Mouse (Mus musculus) embryonic fibroblast, embryonic 13.5 days (primary cell): ENCODE measurements around the gene Tmem202. TPM values are rescaled to one million over a fixed set of nuclear protein-coding genes. Genes with fewer than 3 reads are reported as not detected.

Source experiments
- H3K27ac ChIP-seq: 2 replicates; pipeline ENCODE4 v1.5.1; 2012; ENCODE audit warnings: low read length, control low read depth, inconsistent platforms; ENCODE audit not compliant: insufficient read depth
- H3K4me1 ChIP-seq: 2 replicates; pipeline ENCODE4 v1.6.1; 2011; ENCODE audit warnings: low read length; ENCODE audit not compliant: control insufficient read depth, insufficient read depth
- H3K4me3 ChIP-seq: 2 replicates; pipeline ENCODE4 v1.5.1; 2011; ENCODE audit warnings: mild to moderate bottlenecking, control low read depth, low read length; ENCODE audit not compliant: insufficient read depth
- CTCF ChIP-seq: IDR thresholded peaks from 2 replicates; pipeline ENCODE4 v1.5.1; 2011; ENCODE audit warnings: mild to moderate bottlenecking, control low read depth, low read length, moderate library complexity, borderline replicate concordance; ENCODE audit not compliant: insufficient read depth
- POLR2A ChIP-seq: IDR thresholded peaks from 2 replicates; pipeline ENCODE4 v1.6.1; 2011; ENCODE audit warnings: low read depth, mild to moderate bottlenecking, control low read depth, low read length, moderate library complexity
- polyA plus RNA-seq: library from polyadenylated mRNA; stranded (reverse); fragments of >200 nt; gene quantifications from 2 replicates; pipeline ENCODE4 v1.2.4, GENCODE M21; 2011; ENCODE audit warnings: low read depth; ENCODE audit not compliant: missing spikeins, insufficient read length

The Tmem202 gene
- polyA plus RNA-seq, 1 experiment: 2.4 TPM

DNA sequence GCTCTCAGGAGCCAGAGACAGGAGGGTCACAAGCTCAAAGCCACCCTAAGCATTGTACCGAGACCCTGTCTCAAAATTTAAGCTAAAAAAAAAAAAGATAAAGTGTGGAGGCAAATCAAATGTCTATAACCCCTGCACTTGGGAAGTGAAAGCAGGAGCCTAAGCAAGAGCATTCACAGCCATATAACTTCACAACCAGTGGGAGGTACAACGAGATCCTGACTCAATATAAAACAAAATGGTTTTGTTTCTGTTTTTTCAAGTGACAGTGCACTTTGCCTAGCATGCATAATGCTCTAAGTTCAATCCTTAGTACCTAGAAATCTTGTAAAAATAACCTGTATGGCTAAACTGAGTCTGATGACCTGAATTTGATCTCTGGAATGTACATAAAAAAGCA is 63.0 kb downstream of the Tmem202 start:
- H3K27ac ChIP-seq: no peak overlapping the region
- H3K4me3 ChIP-seq: no peak overlapping the region
- peaks cover 4% of the 10 kb centered on the region; the same call in 1 of the 2 replicates for H3K4me1 ChIP-seq
- TF ChIP-seq CTCF (no peak), POLR2A (no peak)

- H3K4me1 ChIP-seq: peaks cover 4% of the 10 kb centered on the region
- no peak overlapping the region for H3K27ac ChIP-seq
- TF ChIP-seq POLR2A (no peak), CTCF (no peak)
- no peak overlapping the region for H3K4me3 ChIP-seq
Observed at GRCm38 (mm10) chr9:59474838-59475237, 64.8 kb downstream of the Tmem202 start.

DNA sequence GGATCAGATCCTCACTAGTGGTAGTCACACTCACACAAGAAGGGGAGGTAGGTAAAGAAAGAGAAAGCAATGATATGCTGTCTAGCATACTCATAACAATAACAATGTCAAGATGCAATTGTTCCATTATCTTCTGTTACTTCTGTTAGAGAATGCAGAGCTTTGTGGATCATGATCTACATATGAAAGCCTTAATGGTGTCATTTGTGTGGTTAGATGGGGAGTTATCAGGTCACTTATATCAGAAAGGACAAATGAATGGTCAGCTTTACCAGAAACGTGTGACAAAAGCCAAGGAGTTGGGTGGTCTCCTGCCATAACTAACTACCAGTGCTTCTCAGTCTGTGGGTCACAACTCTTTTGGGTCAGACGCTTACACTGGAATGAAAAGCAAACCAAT is 66.5 kb downstream of the Tmem202 start:
- Histone ChIP-seq H3K4me3 (no peak overlapping the region), H3K4me1 (peaks cover 2% of the 10 kb centered on the region), H3K27ac (no peak overlapping the region)
- TF ChIP-seq POLR2A (no peak), CTCF (no peak)

GRCm38 (mm10) chr9:59469446-59469845 is 70.2 kb downstream of the Tmem202 start:
- Histone ChIP-seq H3K27ac (no peak overlapping the region), H3K4me1 (peaks cover 3% of the 10 kb centered on the region), H3K4me3 (no peak overlapping the region)
- TF ChIP-seq CTCF: no peak
- TF ChIP-seq POLR2A: no peak

Other genes with a start within 250 kb of the Tmem202 start
- 52.6 and 59.3 TPM in 2 replicates for gene Adpgk, start 248.3 kb downstream of the Tmem202 start, polyA plus RNA-seq
- gene Bbs4, start 186.3 kb downstream of the Tmem202 start, polyA plus RNA-seq: 5.8 and 6.5 TPM in 2 replicates
- 162 TPM in 2 replicates for gene Arih1, start 53.2 kb downstream of the Tmem202 start, polyA plus RNA-seq
- gene Hexa, start 307 bp downstream of the Tmem202 start, polyA plus RNA-seq: 144 TPM in 2 replicates
- gene Celf6, start 38.1 kb upstream of the Tmem202 start, polyA plus RNA-seq: not detected in 2 replicates
- gene Parp6, start 77.4 kb upstream of the Tmem202 start, polyA plus RNA-seq: 30.5 and 32.4 TPM in 2 replicates
- gene Pkm, start 116.5 kb upstream of the Tmem202 start, polyA plus RNA-seq: 1,030 and 1,261 TPM in 2 replicates
- gene Gramd2, start 140.3 kb upstream of the Tmem202 start, polyA plus RNA-seq: 0.53 and 0.67 TPM in 2 replicates
- gene Senp8, start 210.9 kb upstream of the Tmem202 start, polyA plus RNA-seq: 11.9 and 12.1 TPM in 2 replicates
- 38.4 and 38.7 TPM in 2 replicates for gene Myo9a, start 211.0 kb upstream of the Tmem202 start, polyA plus RNA-seq